Mouse (Mus musculus): ENCODE data around the gene Mrpl45.

The Mrpl45 gene

GRCm38 (mm10) chr11:97363644-97363995, 48.1 kb downstream of the Mrpl45 start:
- no peak for DNase-seq (ENCODE audit: low spot score)

GRCm38 (mm10) chr11:97365556-97365955, 50.0 kb downstream of the Mrpl45 start:
- no peak for DNase-seq (ENCODE audit: low spot score)

- DNase-seq (ENCODE audit: low spot score): no peak
These were observed 53.0 kb downstream of the Mrpl45 start for GRCm38 (mm10) chr11:97368501-97368900.

GRCm38 (mm10) chr11:97370329-97371091, 55.0 kb downstream of the Mrpl45 start:
- DNase-seq (ENCODE audit: low spot score): no peak

- DNase-seq (ENCODE audit: low spot score): no peak
These were observed 56.8 kb downstream of the Mrpl45 start for GRCm38 (mm10) chr11:97372159-97372864.

GRCm38 (mm10) chr11:97373402-97373801, 57.9 kb downstream of the Mrpl45 start:
- no peak for DNase-seq (ENCODE audit: low spot score)

Measured in retina, embryonic 14.5 days (tissue).